Mouse (Mus musculus) left cerebral cortex, adult 8-10 months (tissue): ENCODE measurements at regions not wholly inside any gene's neighbourhood (a gene's known extent, or its start where the extent isn't known, plus 50 kb on each side); places are given as distances from the start of the nearest gene placed in this dataset.
A peak's percentile ranks its signal among the peaks of the same experiment; 100 is the strongest.

Source experiments
- DNase-seq, 2 experiments: peaks; one replicate each; pipeline ENCODE4 v3.0.0; 2022; ENCODE audit warnings: low spot score in 2 of 2

- DNase-seq, result no peak
Measured at GRCm38 (mm10) chr2:124775737-124776136, 292.2 kb upstream of the Slc24a5 start.

GRCm38 (mm10) chr2:124792633-124793036 lies 275.3 kb upstream of the Slc24a5 start:
- no peak for DNase-seq

GRCm38 (mm10) chr2:124811709-124812108 lies 256.2 kb upstream of the Slc24a5 start:
- no peak for DNase-seq

- no peak for DNase-seq
Measured at GRCm38 (mm10) chr2:124816814-124817213, 251.1 kb upstream of the Slc24a5 start.

GRCm38 (mm10) chr2:124819846-124820245 lies 248.1 kb upstream of the Slc24a5 start:
- DNase-seq, result no peak

- no peak for DNase-seq
Measured at GRCm38 (mm10) chr2:124820821-124821220, 247.1 kb upstream of the Slc24a5 start.

GRCm38 (mm10) chr2:124821366-124821765 lies 246.6 kb upstream of the Slc24a5 start:
- DNase-seq, result no peak

- no peak for DNase-seq
Measured at GRCm38 (mm10) chr2:124848812-124849211, 219.1 kb upstream of the Slc24a5 start.

- no peak for DNase-seq
Measured at GRCm38 (mm10) chr2:124858504-124858903, 209.4 kb upstream of the Slc24a5 start.

GRCm38 (mm10) chr2:124888209-124888608 lies 179.7 kb upstream of the Slc24a5 start:
- no peak for DNase-seq

GRCm38 (mm10) chr2:124895002-124895401 lies 172.9 kb upstream of the Slc24a5 start:
- no peak for DNase-seq

- no peak for DNase-seq
Measured at GRCm38 (mm10) chr2:124903556-124903955, 164.4 kb upstream of the Slc24a5 start.

GRCm38 (mm10) chr2:124905076-124905475 lies 162.8 kb upstream of the Slc24a5 start:
- no peak for DNase-seq

GRCm38 (mm10) chr2:124918986-124919761 lies 148.8 kb upstream of the Slc24a5 start:
- DNase-seq, result no peak

GRCm38 (mm10) chr2:124919762-124920255 lies 148.1 kb upstream of the Slc24a5 start:
- DNase-seq, result no peak

GRCm38 (mm10) chr2:124920265-124920664 lies 147.7 kb upstream of the Slc24a5 start:
- no peak for DNase-seq

- peak; percentile 21 to 28 for DNase-seq
Measured at GRCm38 (mm10) chr2:124927882-124928758, 139.8 kb upstream of the Slc24a5 start.

- no peak for DNase-seq
Measured at GRCm38 (mm10) chr2:124928759-124929113, 139.2 kb upstream of the Slc24a5 start.

GRCm38 (mm10) chr2:124930719-124931118 lies 137.2 kb upstream of the Slc24a5 start:
- no peak for DNase-seq

- no peak for DNase-seq
Measured at GRCm38 (mm10) chr2:124932566-124932965, 135.4 kb upstream of the Slc24a5 start.

- DNase-seq, result no peak
Measured at GRCm38 (mm10) chr2:124933876-124934275, 134.0 kb upstream of the Slc24a5 start.

GRCm38 (mm10) chr2:124948263-124948781 lies 119.6 kb upstream of the Slc24a5 start:
- DNase-seq, result no peak
